Mouse (Mus musculus): ENCODE measurements around the gene Tmem184b. TPM values are rescaled to one million over a fixed set of nuclear protein-coding genes. Genes with fewer than 3 reads are reported as not detected.
A peak's percentile ranks its signal among the peaks of the same experiment; 100 is the strongest.

Tmem184b gene
- 3.5 and 6.5 TPM in 2 replicates for total RNA-seq (2017)

GRCm38 (mm10) chr15:79402836-79403762 is at the start of gene Tmem184b:
Tmem184b (minus strand) TSS chr15:79403569.
- ATAC-seq (replicated peaks in 1 of 2; ENCODE audit: insufficient read depth in 1 of 2, low FRiP score in 2 of 2, low TSS enrichment in 1 of 2, low read depth in 1 of 2, poor library complexity in 2 of 2, severe bottlenecking in 2 of 2): peak; percentile 52 to 76

DNA sequence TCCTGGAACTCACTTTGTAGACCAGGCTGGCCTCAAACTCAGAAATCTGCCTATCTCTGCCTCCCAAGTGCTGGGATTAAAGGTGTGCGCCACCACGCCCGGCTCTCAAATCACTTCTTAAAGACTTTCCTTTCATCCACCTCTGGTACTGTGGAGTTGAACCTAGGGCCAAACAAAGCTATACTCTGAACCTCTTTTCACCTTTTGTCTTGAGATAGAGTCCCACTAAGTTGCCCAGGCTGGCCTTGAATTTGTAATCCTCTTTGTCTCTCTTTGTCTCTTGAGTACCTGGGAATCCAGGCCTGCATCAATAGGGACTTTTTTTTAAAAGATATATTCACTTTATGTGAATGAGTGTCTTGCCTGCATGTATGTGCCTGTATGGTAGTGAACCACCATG is 44.7 kb upstream of the Tmem184b start:
- ATAC-seq (replicated peaks in 1 of 2; ENCODE audit: insufficient read depth in 1 of 2, low FRiP score in 2 of 2, low TSS enrichment in 1 of 2, low read depth in 1 of 2, poor library complexity in 2 of 2, severe bottlenecking in 2 of 2): no peak

DNA sequence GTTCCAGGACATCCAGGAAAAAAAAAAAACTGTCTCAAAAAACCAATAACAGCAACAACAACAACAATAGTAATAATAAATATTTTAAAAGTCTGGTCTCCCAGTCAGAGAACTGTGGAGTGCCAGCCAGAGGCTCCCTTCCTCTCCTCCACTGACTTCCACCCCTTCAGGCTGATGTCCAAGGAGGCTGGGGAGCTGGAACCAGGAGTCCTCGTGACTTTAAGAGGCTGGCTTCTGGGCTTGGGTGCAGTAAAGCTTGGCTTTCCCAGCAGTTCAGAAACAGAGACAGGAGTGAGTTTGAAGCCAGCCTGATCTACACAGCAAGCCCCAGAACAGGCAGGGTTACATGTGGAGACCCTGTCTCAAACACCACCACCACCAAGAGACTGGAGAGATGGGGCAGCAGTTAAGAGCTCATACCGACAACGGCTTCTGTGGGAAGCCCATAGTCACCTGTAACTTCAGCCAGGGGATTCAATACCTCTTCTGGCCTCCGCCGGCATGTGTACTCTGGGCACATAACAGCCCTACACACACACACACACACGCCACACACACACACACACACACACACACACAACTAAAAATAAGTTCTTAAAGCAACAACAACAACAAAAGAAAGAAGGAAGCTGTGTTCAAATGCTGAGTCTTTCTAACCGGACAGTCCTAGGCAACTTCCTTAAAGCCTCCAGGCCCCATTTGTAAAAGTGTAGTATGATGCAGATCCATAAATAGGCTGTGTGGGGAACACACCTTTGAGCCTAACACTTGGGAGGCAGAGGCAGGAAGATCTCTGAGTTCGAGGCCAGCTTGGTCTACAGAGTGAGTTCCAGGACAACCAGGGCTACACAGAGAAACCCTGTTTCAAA is 42.7 kb upstream of the Tmem184b start:
- ATAC-seq (replicated peaks in 1 of 2; ENCODE audit: insufficient read depth in 1 of 2, low FRiP score in 2 of 2, low TSS enrichment in 1 of 2, low read depth in 1 of 2, poor library complexity in 2 of 2, severe bottlenecking in 2 of 2): no peak

DNA sequence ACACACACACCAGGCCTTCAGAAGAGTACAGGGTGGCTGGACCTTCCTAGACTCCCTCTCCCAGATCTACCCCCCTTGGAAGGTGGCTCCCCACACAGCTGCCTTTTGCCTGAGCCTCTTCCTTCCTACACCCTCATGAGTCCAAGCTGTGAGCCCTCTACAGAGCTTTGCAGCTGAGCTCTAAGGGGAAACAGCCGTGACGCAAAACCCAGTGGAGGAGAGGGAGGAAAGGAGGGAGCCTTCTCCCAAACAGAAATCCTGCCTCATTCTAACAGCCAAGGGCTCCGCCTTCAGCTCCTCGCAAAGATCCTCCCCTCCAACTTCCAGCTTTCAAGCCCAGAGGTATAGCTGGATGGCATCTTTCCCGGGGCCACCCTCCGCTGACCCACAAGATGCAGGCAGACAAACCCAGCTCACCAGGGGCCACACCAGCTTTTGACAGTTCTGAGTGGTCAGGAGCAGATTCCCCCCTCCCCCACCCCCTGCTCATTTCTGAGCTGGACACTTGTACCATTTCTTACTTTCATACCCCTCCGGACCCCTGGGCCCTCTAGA is 40.6 kb upstream of the Tmem184b start:
- no peak for ATAC-seq (replicated peaks in 1 of 2; ENCODE audit: insufficient read depth in 1 of 2, low FRiP score in 2 of 2, low TSS enrichment in 1 of 2, low read depth in 1 of 2, poor library complexity in 2 of 2, severe bottlenecking in 2 of 2)

DNA sequence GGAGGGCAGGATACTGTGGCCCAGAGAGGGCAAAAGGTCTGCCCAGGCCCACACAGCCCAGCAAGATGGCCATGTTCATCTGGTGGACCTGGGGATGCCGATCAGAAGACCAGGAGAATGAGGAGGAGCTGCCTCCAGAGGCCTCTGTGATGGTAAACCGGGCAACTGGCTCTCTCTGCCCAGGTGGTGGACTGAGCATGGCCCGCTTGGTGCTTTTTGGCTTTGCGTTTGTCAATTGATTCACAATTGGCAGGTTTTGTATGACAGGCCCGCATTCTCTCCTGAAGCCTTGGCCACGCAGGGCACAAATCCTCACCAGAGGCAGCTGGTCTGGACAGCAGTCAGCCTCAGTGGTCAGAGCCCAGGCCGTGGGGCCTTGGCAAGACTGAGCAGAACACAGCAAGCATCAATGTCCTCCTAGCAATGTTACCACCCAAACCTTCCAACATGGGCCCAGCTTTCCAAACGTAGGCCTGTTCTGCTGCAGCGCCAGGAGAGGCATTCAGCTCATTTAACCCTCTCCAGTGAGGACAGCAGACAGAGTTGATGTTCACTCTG is 39.7 kb upstream of the Tmem184b start:
- no peak for ATAC-seq (replicated peaks in 1 of 2; ENCODE audit: insufficient read depth in 1 of 2, low FRiP score in 2 of 2, low TSS enrichment in 1 of 2, low read depth in 1 of 2, poor library complexity in 2 of 2, severe bottlenecking in 2 of 2)

- no peak for ATAC-seq (replicated peaks in 1 of 2; ENCODE audit: insufficient read depth in 1 of 2, low FRiP score in 2 of 2, low TSS enrichment in 1 of 2, low read depth in 1 of 2, poor library complexity in 2 of 2, severe bottlenecking in 2 of 2)
These were observed 38.9 kb upstream of the Tmem184b start for GRCm38 (mm10) chr15:79442257-79442611.

GRCm38 (mm10) chr15:79441331-79442256 is 38.2 kb upstream of the Tmem184b start:
- ATAC-seq (replicated peaks in 1 of 2; ENCODE audit: insufficient read depth in 1 of 2, low FRiP score in 2 of 2, low TSS enrichment in 1 of 2, low read depth in 1 of 2, poor library complexity in 2 of 2, severe bottlenecking in 2 of 2): peak; percentile 5 to 39; a peak in 2 of 4 replicates

DNA sequence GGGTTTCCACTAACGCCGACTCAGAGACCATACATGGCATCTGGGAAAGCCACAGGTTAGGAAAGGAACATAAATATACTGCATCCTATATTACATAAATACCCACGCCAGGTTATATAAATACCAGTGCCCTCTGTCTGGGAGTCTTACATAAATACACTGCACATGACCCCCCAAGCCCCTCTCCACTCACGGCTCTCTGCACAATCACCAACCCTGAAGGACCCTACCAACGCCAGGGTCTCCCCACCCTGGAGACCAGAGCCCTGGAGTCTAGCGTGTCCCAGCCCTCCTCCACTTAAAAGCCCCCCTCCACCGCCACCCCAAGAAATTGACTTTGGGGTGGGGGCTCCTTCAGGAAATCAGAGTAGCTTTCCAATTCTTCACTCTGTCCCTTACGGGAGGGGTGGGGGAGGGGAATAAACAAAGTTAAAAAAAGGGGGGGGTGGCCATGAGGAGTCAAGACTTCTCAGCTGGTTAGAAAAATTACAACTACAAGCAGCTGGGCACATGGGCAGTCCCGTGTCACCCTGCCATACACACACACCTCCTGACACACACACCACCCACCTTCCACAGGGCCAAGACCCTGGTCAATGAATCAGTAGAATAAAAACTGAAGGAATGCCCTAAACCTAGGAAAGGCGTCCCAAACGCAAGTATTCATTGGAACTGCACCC is 37.4 kb upstream of the Tmem184b start:
- ATAC-seq (replicated peaks in 1 of 2; ENCODE audit: insufficient read depth in 1 of 2, low FRiP score in 2 of 2, low TSS enrichment in 1 of 2, low read depth in 1 of 2, poor library complexity in 2 of 2, severe bottlenecking in 2 of 2): no peak

DNA sequence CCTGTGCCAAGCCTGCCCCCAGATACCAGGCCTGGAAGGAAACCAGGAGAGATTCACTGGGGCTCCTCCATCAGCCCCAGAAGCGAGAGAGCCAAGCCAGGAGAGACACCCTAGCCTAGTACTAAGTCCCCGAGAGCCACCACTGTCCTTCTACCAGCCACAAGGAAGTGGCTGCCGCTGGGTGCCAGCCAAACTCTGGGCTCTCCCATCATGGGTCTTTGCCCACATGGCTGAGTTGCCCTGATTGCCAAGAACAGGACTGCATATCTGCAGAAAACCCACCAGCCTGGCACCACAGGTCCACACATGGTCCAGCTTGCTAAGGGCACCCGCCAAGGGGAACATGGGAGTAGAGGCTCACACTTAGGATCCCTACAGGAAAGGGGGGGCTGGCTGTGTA is 36.9 kb upstream of the Tmem184b start:
- ATAC-seq (replicated peaks in 1 of 2; ENCODE audit: insufficient read depth in 1 of 2, low FRiP score in 2 of 2, low TSS enrichment in 1 of 2, low read depth in 1 of 2, poor library complexity in 2 of 2, severe bottlenecking in 2 of 2): peak; percentile 34 to 54

GRCm38 (mm10) chr15:79439386-79439785 is 36.0 kb upstream of the Tmem184b start:
- no peak for ATAC-seq (replicated peaks in 1 of 2; ENCODE audit: insufficient read depth in 1 of 2, low FRiP score in 2 of 2, low TSS enrichment in 1 of 2, low read depth in 1 of 2, poor library complexity in 2 of 2, severe bottlenecking in 2 of 2)

GRCm38 (mm10) chr15:79438816-79439215 is 35.4 kb upstream of the Tmem184b start:
- ATAC-seq (replicated peaks in 1 of 2; ENCODE audit: insufficient read depth in 1 of 2, low FRiP score in 2 of 2, low TSS enrichment in 1 of 2, low read depth in 1 of 2, poor library complexity in 2 of 2, severe bottlenecking in 2 of 2): no peak

DNA sequence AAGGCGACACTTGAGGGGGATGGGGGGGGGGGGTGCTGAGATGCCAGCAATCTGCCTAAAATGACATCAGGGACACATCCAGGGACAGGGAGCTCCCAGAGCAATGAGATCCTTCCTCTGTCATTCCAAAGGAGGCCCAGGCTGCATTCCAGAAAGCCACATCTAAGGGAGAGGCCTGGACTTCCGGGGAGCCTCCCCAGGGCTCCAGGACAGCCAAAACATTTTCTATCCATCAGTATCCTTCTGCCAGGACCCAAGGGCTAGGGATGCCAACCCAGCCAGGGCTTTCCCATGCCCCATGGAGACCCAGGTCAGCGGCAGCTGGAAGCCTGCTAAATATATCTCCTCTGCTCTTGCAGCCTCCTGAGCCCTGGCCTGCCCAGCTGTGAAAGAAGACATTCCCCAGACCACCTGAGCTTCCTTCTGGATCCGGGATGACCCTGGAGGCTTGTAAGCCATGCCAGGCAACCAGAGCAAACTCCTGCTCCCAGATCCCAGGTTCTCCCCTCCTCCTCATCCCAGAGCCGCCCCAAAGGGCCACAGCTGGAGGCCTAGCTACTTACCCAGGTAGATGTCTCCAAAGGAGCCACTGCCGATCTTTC is 34.9 kb upstream of the Tmem184b start:
- ATAC-seq (replicated peaks in 1 of 2; ENCODE audit: insufficient read depth in 1 of 2, low FRiP score in 2 of 2, low TSS enrichment in 1 of 2, low read depth in 1 of 2, poor library complexity in 2 of 2, severe bottlenecking in 2 of 2): no peak

DNA sequence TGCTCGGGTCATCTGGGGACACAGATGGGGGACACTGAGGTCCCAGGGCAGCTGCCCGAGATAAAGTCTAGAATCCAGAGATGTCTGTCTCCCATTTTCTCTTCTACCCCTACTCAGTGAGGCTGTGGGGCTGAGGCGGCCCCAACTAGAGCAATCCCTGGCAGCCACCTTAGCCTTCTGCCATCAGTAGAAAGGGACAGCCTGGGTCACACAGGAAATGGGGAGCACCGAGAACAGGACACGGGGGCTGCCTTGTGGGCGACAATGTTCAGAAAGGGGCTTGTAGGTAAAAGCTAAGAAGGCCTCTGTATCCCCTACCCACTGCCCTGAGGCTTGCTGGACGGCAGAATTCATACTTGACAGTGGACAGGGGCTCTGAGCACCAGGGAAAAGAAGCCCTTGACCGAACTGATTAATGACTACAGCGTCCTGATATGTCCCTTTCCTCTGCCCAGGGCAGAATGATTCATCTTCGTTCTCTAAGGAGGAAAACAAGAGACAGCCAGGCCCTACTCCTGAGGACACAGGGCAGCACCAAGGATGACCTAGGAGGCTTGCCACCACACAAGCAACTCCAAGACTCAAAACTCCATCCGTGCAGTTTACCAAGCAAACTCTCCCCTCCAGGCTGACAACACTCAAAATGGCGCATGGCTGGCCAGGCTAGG is 34.3 kb upstream of the Tmem184b start:
- ATAC-seq (replicated peaks in 1 of 2; ENCODE audit: insufficient read depth in 1 of 2, low FRiP score in 2 of 2, low TSS enrichment in 1 of 2, low read depth in 1 of 2, poor library complexity in 2 of 2, severe bottlenecking in 2 of 2): no peak

- ATAC-seq (replicated peaks in 1 of 2; ENCODE audit: insufficient read depth in 1 of 2, low FRiP score in 2 of 2, low TSS enrichment in 1 of 2, low read depth in 1 of 2, poor library complexity in 2 of 2, severe bottlenecking in 2 of 2): no peak
These were observed 33.1 kb upstream of the Tmem184b start for GRCm38 (mm10) chr15:79436481-79436921.

GRCm38 (mm10) chr15:79435191-79435671 is 31.9 kb upstream of the Tmem184b start:
- ATAC-seq (replicated peaks in 1 of 2; ENCODE audit: insufficient read depth in 1 of 2, low FRiP score in 2 of 2, low TSS enrichment in 1 of 2, low read depth in 1 of 2, poor library complexity in 2 of 2, severe bottlenecking in 2 of 2): peak; percentile 55

Measured in hematopoietic stem cell, adult 5-6 weeks (primary cell).